In genomic region chr6:84587471-84588101, GRCm38 (mm10) we compare ENCODE assay signal across 9 mouse cellular contexts. TPM values are rescaled to one million over a fixed set of nuclear protein-coding genes. Genes with fewer than 3 reads are reported as not detected.
A peak's percentile ranks its signal among the peaks of the same experiment; 100 is the strongest.
DNase-seq lines count a peak whose midpoint lies in the region; ATAC-seq lines count a peak whose summit lies in the region.
"Had no signal": no experiment of that assay in that cellular context is flagged by ENCODE, and none has a peak within 500 bp of the region (broad histone marks: within the 10 kb centered on the region; RNA-seq: fewer than 3 reads in every experiment).

No protein-coding gene starts in this region.

- H3K4me2 ChIP-seq in forebrain, embryonic 16.5 days (ENCODE audit: low read length): peak overlapping the region; percentile 73
- H3K4me2 ChIP-seq in hindbrain, embryonic 15.5 days: peak overlapping the region; percentile 97
- H3K4me2 ChIP-seq in liver, embryonic 11.5 days: peak overlapping the region; percentile 77

- peak overlapping the region; percentile 32 for H3K9ac ChIP-seq in forebrain, embryonic 16.5 days (replicated peaks; ENCODE audit: low read depth, low read length)
- H3K9ac ChIP-seq in hindbrain, embryonic 15.5 days: peak overlapping the region; percentile 55
- no peak overlapping the region for H3K9ac ChIP-seq in liver, embryonic 11.5 days (ENCODE audit: low read depth, low read length)

- ATAC-seq in forebrain, embryonic 16.5 days: no peak
- ATAC-seq in hindbrain, embryonic 15.5 days (ENCODE audit: low FRiP score, low read depth): no peak
- ATAC-seq in liver, embryonic 11.5 days (replicated peaks; ENCODE audit: low FRiP score): no peak
- no peak for ATAC-seq in activated CD4-positive, CD25-positive, alpha-beta regulatory T cell, adult 4 months

- peaks cover 55% of the 10 kb centered on the region for H3K27me3 ChIP-seq in forebrain, embryonic 16.5 days (replicated peaks; ENCODE audit: control insufficient read depth, insufficient read depth, low read length)
- peaks cover 56% of the 10 kb centered on the region for H3K27me3 ChIP-seq in hindbrain, embryonic 15.5 days
- peaks cover 83% of the 10 kb centered on the region for H3K27me3 ChIP-seq in liver, embryonic 11.5 days (replicated peaks; ENCODE audit: control insufficient read depth, insufficient read depth, low read length)

- H3K4me3 ChIP-seq in forebrain, embryonic 16.5 days (replicated peaks; ENCODE audit: low read length): peak overlapping the region; percentile 47
- H3K4me3 ChIP-seq in hindbrain, embryonic 15.5 days: peak overlapping the region; percentile 49
- H3K4me3 ChIP-seq in liver, embryonic 11.5 days (ENCODE audit: low read depth, low read length): peak overlapping the region; percentile 47

- peak; percentile 59 for DNase-seq in A20 (ENCODE audit: low read depth, low spot score)
- DNase-seq in adrenal gland, adult 18-20 months (ENCODE audit: low spot score in 2 of 2): peak; percentile 55 to 68
- peak; percentile 74 for DNase-seq in liver, embryonic 11.5 days (ENCODE audit: low spot score)
- DNase-seq in naive thymus-derived CD4-positive, alpha-beta T cell, adult 2 months (ENCODE audit: low read depth): peak; percentile 26
- no peak for DNase-seq in layer of hippocampus, adult 8-10 months (ENCODE audit: low spot score in 2 of 2)

- no peak overlapping the region for H3K27ac ChIP-seq in forebrain, embryonic 16.5 days (ENCODE audit: low read length)
- peak overlapping the region; percentile 62 for H3K27ac ChIP-seq in hindbrain, embryonic 15.5 days (replicated peaks)
- H3K27ac ChIP-seq in liver, embryonic 11.5 days (ENCODE audit: low read depth, low read length): no peak overlapping the region

- peaks cover 66% of the 10 kb centered on the region for H3K4me1 ChIP-seq in forebrain, embryonic 16.5 days (replicated peaks; ENCODE audit: control insufficient read depth, insufficient read depth, low read length)
- peaks cover 71% of the 10 kb centered on the region for H3K4me1 ChIP-seq in hindbrain, embryonic 15.5 days (replicated peaks)
- H3K4me1 ChIP-seq in liver, embryonic 11.5 days (replicated peaks; ENCODE audit: control insufficient read depth, insufficient read depth, low read length): peaks cover 13% of the 10 kb centered on the region

- under 1% methylated on average over 51 of the region's 51 CpGs for WGBS in forebrain, embryonic 16.5 days
- WGBS in hindbrain, embryonic 15.5 days: under 1% methylated on average over 51 of the region's 51 CpGs
- under 1% methylated on average over 51 of the region's 51 CpGs for WGBS in liver, embryonic 11.5 days

- H3K36me3 ChIP-seq in forebrain, embryonic 16.5 days (ENCODE audit: control insufficient read depth, insufficient read depth): no peaks in the 10 kb centered on the region
- no peaks in the 10 kb centered on the region for H3K36me3 ChIP-seq in hindbrain, embryonic 15.5 days
- no peaks in the 10 kb centered on the region for H3K36me3 ChIP-seq in liver, embryonic 11.5 days (ENCODE audit: control insufficient read depth, insufficient read depth, low read length)

- no peaks in the 10 kb centered on the region for H3K9me3 ChIP-seq in forebrain, embryonic 16.5 days (ENCODE audit: control insufficient read depth, low read length)
- no peaks in the 10 kb centered on the region for H3K9me3 ChIP-seq in hindbrain, embryonic 15.5 days
- no peaks in the 10 kb centered on the region for H3K9me3 ChIP-seq in liver, embryonic 11.5 days (ENCODE audit: control insufficient read depth, low read length)

RNA-seq across cellular contexts. Expression of gene Cyp26b1, which starts 6.1 kb away (rescaled TPM):
- 1 to 10 TPM; 4.4 to 4.8 TPM for total RNA-seq in adrenal gland, adult 18-20 months (2021)
- polyA plus RNA-seq in forebrain, embryonic 16.5 days (2015; fragmentation: Nextera tagmentation; extraction: Ambion mirVana): 3.6 and 6.2 TPM in 2 replicates
- 43.8 and 52.7 TPM in 2 replicates for polyA plus RNA-seq in hindbrain, embryonic 15.5 days (2015; fragmentation: Nextera tagmentation; extraction: Ambion mirVana)
- polyA plus RNA-seq in liver, embryonic 11.5 days (2014; fragmentation: Nextera tagmentation; extraction: Ambion mirVana): 0.75 and 1.0 TPM in 2 replicates
- polyA plus RNA-seq in activated CD4-positive, CD25-positive, alpha-beta regulatory T cell, adult 4 months (2017; shearing (Covaris generic)): under 1 TPM in 1 of 2 experiments, not detected in 1; 0.52 TPM
- total RNA-seq in layer of hippocampus, adult 8-10 months (2022): 10 to 100 TPM in 2 of 4 experiments, 1 to 10 TPM in 2; 8.4 to 10.5 (median 9.3) TPM
- total RNA-seq: neutrophil, adult 5-6 weeks had no signal

Comparison
In these comparisons a context has a peak if more than half of its experiments do, and no peak if none do; other contexts are left out.
1. DNase-seq: peak in A20 (single experiment), adrenal gland, adult 18-20 months (2 of 2), liver, embryonic 11.5 days (single experiment) and naive thymus-derived CD4-positive, alpha-beta T cell, adult 2 months (single experiment); none in layer of hippocampus, adult 8-10 months (0 of 2).
2. Peak in every context shown above with its lines, with median percentiles within 50 percentile points of each other: H3K4me2 ChIP-seq and H3K4me3 ChIP-seq.